Mouse (Mus musculus) cerebellum, adult (tissue): ENCODE results near the gene Gsta1.
"Not testable (repeated sequence)": the region's sequence is repeated elsewhere in the genome, so short reads cannot be mapped to it uniquely, and the experiment has no call there.

Experiments used
- ATAC-seq: cut with Nextera tagmentation; 2 replicates; pipeline ENCODE4 v1.9.2; 2017; ENCODE audit warnings: mild to moderate bottlenecking, moderate library complexity, mixed read lengths; ENCODE audit not compliant: insufficient number of reproducible peaks, low FRiP score, low TSS enrichment

Gsta1 gene

GRCm38 (mm10) chr9:78228122-78228521 is 2.3 kb upstream of the Gsta1 start:
- ATAC-seq = no peak

DNA sequence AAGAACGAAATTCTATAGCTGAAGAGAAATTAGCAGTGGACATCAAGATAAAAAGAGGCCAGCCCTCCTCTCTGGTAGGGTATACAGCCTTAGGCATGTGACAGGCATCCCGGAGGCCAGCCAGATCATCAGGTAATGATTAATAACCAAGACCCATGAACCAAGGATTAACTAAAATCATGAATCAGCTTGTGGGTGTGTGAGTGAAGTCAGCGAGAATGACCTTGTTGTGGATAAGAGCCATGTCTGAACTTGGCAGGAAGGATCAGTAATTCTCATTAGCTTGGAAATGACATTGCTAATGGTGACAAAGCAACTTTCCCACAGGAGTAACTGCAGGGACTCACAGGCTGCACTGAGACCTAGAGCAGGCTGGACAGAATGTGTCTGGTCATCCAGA is 798 bp upstream of the Gsta1 start:
- ATAC-seq = not testable (repeated sequence)

DNA sequence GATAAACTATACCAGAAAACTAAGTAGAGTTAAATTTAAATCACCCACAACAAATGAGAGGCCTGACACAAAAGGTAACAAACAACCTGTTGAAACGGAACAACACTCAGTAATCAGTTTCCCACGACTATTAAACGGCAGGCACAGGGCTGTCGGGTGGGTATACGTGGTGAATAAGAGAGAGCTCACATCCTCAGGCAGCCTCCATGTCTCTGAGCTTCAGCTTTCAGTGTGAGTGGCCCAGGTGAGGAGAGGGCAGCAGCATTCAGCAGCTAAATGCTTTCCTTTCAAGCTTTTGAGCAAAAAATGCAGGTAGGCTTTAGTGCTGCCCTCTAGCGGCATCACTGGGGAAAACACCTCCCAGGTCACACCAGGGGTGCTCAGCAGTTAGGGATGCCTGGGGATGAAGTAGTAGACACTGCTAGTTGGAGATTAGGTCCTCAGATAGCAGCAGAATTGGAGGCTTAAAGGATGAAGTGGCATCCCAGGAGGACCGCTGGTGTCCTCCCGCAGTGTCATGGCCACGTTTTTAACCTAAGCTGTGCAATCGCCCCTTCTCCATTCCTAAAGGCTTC is 2.8 kb downstream of the Gsta1 start:
- 0 out of 2 replicates have a peak, but pooled peaks have one; percentile 36 for ATAC-seq

DNA sequence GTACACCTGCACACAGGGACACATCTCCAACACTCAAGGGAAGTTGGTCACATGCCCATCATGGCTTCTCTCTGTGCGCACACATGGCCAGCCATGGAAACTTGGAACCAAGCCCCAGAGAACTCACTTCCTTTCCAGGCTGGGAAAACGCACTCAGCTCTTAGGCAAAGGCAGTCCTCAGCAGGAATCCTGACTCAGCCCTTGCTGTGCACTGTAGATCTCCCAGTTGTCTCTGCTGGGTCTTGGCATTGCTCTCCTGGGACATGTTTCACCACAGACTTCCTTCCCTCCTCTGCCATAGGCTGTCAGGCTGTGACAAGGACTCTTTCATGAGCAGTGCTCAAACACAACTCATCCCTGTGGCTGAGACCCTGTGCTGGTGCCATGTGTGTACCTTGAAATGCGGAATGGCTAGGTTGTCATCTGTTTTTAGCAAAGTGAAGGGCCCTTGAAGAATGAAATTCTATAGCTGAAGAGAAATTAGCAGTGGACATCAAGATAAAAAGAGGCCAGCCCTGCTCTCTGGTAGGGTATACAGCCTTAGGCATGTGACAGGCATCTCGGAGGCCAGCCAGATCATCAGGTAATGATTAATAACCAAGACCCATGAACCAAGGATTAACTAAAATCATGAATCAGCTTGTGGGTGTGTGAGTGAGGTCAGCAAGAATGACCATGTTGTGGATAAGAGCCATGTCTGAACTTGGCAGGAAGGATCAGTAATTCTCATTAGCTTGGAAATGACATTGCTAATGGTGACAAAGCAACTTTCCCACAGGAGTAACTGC is 25.4 kb downstream of the Gsta1 start:
- not testable (repeated sequence) for ATAC-seq

DNA sequence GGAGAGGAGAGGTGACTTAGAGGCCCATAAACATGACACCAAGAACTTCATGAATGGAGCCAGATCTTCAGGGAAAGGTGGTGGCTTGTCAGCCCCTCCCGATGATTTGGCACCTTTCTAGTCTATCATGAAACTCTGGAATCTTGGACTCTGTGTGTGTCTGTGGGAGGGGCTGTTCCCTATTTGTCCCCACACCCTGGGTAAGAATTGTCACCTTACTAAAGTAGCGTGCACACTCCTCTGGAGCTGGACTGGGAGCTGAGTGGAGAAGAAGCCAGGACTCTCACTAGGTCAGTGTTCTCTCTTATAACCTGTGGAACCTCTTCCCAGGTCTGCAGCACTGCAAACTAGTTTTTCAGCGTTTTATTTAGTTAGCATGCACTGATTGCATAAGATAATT is 26.5 kb downstream of the Gsta1 start, which contains the start of gene Gm3776:
Gene Gm3776 (plus strand): TSS at position 216 of the 400 bp plus-strand sequence.
- ATAC-seq = not testable (repeated sequence)

- ATAC-seq = peak; percentile 31; the same call in 1 of the 2 replicates
Measured at GRCm38 (mm10) chr9:78259688-78260087, 29.2 kb downstream of the Gsta1 start.

DNA sequence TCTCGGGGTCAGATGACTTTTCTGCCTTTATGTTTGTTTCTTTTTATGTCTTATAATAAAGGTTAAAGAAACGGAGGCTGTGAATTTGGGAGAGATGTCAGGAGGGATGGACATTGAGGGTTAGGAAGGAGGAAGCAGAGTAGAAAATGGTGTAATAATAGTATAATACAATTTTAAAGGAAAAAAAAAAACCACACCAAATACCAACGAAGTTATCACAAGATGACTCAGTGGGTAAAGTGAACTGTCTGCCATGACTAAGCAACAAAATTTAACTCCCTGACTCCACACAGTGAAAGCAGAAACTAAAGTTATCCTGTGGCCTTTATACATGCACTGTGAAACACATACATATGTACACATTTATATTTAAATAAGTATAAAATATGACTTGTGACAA is 40.5 kb downstream of the Gsta1 start:
- ATAC-seq = not testable (repeated sequence)

GRCm38 (mm10) chr9:78282002-78282711 is 51.7 kb downstream of the Gsta1 start:
- not testable (repeated sequence) for ATAC-seq

- not testable (repeated sequence) for ATAC-seq
Measured at GRCm38 (mm10) chr9:78289063-78289462, 58.6 kb downstream of the Gsta1 start.

DNA sequence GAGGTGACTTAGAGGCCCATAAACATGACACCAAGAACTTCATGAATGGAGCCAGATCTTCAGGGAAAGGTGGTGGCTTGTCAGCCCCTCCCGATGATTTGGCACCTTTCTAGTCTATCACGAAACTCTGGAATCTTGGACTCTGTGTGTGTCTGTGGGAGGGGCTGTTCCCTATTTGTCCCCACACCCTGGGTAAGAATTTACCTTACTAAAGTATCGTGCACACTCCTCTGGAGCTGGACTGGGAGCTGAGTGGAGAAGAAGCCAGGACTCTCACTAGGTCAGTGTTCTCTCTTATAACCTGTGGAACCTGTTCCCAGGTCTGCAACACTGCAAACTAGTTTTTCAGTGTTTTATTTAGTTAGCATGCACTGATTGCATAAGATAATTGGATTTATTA is 59.3 kb downstream of the Gsta1 start, which contains the start of gene Gm10639:
Gene Gm10639 (plus strand): TSS at position 201 of the 400 bp plus-strand sequence.
- not testable (repeated sequence) for ATAC-seq
